Mouse (Mus musculus) kidney, embryonic 14.5 days (tissue): Measurements from ENCODE around the gene Abca7. TPM values are rescaled to one million over a fixed set of nuclear protein-coding genes. Genes with fewer than 3 reads are reported as not detected.

Source experiments
- ATAC-seq: fragments of 200-750 bp; cut with Nextera tagmentation; 2 replicates; pipeline ENCODE4 v1.8.0; 2017; ENCODE audit warnings: moderate number of reproducible peaks, mild to moderate bottlenecking, moderate TSS enrichment, moderate library complexity; ENCODE audit not compliant: low FRiP score, low TSS enrichment
- H3K27ac ChIP-seq: fragments of 300-500 bp; sonication (generic); 2 replicates; pipeline ENCODE4 v1.5.1; 2014; ENCODE audit warnings: low read depth, mild to moderate bottlenecking, low read length, moderate library complexity, mixed read lengths
- H3K27me3 ChIP-seq: fragments of 300-500 bp; sonication (generic); 2 replicates; pipeline ENCODE4 v1.6.1; 2014; ENCODE audit warnings: mild to moderate bottlenecking, low read length; ENCODE audit not compliant: control insufficient read depth, insufficient read depth
- H3K36me3 ChIP-seq: fragments of 300-500 bp; sonication (generic); 2 replicates; pipeline ENCODE4 v1.6.1; 2014; ENCODE audit warnings: low read length, mixed read lengths; ENCODE audit not compliant: control insufficient read depth, insufficient read depth
- H3K4me1 ChIP-seq: fragments of 300-500 bp; sonication (generic); 2 replicates; pipeline ENCODE4 v1.6.1; 2014; ENCODE audit warnings: low read length, mixed read lengths; ENCODE audit not compliant: control insufficient read depth, insufficient read depth
- H3K4me2 ChIP-seq: fragments of 300-500 bp; sonication (generic); replicated peaks from 2 replicates; pipeline ENCODE4 v1.6.1; 2014; ENCODE audit warnings: low read depth, mild to moderate bottlenecking, low read length
- H3K4me3 ChIP-seq: fragments of 300-500 bp; sonication (generic); 2 replicates; pipeline ENCODE4 v1.5.1; 2014; ENCODE audit warnings: mild to moderate bottlenecking, low read length
- H3K9ac ChIP-seq: fragments of 300-500 bp; sonication (generic); 2 replicates; pipeline ENCODE4 v1.6.1; 2014; ENCODE audit warnings: low read depth, mild to moderate bottlenecking, low read length, moderate library complexity
- H3K9me3 ChIP-seq: fragments of 300-500 bp; sonication (generic); 2 replicates; pipeline ENCODE4 v1.6.1; 2016; ENCODE audit warnings: low read length; ENCODE audit not compliant: control insufficient read depth
- WGBS: fragments of 180-500 bp; shearing (Covaris S2); extraction: QIAGEN DNeasy Blood & Tissue Kit; methylation state at CpG from one replicate; pipeline ENCODE4 v1.1.7; 2014; 5-methylcytosine and 5-hydroxymethylcytosine counted together
- polyA plus RNA-seq: library from polyadenylated mRNA; unstranded; fragments of >200 nt; fragmentation: Nextera tagmentation; extraction: Ambion mirVana; gene quantifications from 2 replicates; pipeline ENCODE4 v1.2.1, GENCODE M21; 2014

Gene Abca7
- polyA plus RNA-seq, 1 experiment from 2014 or later, result 2.7 TPM

DNA sequence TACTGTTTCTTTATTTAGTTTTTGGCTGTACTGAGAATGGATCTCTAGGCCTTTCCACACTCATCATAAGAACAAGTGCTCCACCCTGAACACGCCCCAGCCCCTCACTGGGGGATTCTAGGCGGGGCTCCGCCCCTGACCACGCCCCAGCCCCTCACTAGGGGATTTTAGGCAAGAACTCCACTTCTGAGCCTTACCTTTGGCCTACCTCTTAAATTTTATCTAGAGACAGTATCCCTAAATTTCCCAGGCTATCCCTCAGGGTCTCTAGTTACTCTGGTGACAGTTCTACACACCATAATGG is 28.7 kb downstream of the Abca7 start:
- Histone ChIP-seq H3K9me3 (no peaks in the 10 kb centered on the region), H3K36me3 (peaks cover 3% of the 10 kb centered on the region; the same call in 1 of the 2 replicates), H3K4me1 (peaks cover 3% of the 10 kb centered on the region; the same call in 1 of the 2 replicates), H3K4me3 (no peak overlapping the region), H3K4me2 (no peak overlapping the region), H3K27ac (no peak overlapping the region), H3K9ac (no peak overlapping the region), H3K27me3 (no peaks in the 10 kb centered on the region)
- no peak for ATAC-seq
- 71% methylated on average over 4 of the region's 4 CpGs for WGBS

GRCm38 (mm10) chr10:80025463-80025862 is 29.2 kb downstream of the Abca7 start:
- H3K4me1 ChIP-seq, result no peaks in the 10 kb centered on the region
- no peaks in the 10 kb centered on the region for H3K9me3 ChIP-seq
- H3K27ac ChIP-seq, result no peak overlapping the region
- H3K36me3 ChIP-seq, result peaks cover 3% of the 10 kb centered on the region; the same call in 1 of the 2 replicates
- WGBS, result 74% methylated on average over 10 of the region's 10 CpGs
- no peak overlapping the region for H3K9ac ChIP-seq
- no peak for ATAC-seq
- no peak overlapping the region for H3K4me3 ChIP-seq
- no peak overlapping the region for H3K4me2 ChIP-seq
- no peaks in the 10 kb centered on the region for H3K27me3 ChIP-seq

DNA sequence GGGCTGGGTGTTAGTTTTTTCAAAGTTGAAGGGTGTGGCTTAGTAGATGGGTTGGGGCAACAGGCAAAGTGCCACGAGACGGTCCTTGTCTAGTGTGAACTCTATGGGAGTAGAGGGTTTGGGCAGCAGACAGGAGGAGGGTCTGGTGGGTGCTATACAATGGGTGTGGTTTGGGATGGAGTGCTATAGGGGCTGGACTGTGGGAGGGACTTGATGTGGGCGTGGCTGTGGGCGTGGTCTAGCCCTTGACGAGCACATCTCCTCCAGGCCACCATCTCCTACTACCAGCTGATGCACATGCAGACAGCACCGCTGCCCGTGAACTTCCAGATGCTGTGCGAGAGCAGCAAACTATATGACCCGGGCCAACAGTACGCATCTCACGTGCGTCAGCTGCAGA is 29.6 kb downstream of the Abca7 start:
- Histone ChIP-seq H3K4me3 (no peak overlapping the region), H3K27ac (no peak overlapping the region), H3K9ac (no peak overlapping the region), H3K36me3 (peaks cover 3% of the 10 kb centered on the region; the same call in 1 of the 2 replicates), H3K4me1 (no peaks in the 10 kb centered on the region), H3K4me2 (no peak overlapping the region), H3K27me3 (no peaks in the 10 kb centered on the region), H3K9me3 (no peaks in the 10 kb centered on the region)
- 54% methylated on average over 12 of the region's 12 CpGs for WGBS
- ATAC-seq, result no peak

GRCm38 (mm10) chr10:80027681-80028520 is 31.6 kb downstream of the Abca7 start:
- Histone ChIP-seq H3K4me2 (no peak overlapping the region), H3K27me3 (no peaks in the 10 kb centered on the region), H3K36me3 (peaks cover 3% of the 10 kb centered on the region; the same call in 1 of the 2 replicates), H3K4me1 (no peaks in the 10 kb centered on the region), H3K9me3 (no peaks in the 10 kb centered on the region), H3K4me3 (no peak overlapping the region), H3K9ac (no peak overlapping the region), H3K27ac (no peak overlapping the region)
- peak; percentile 29; the same call in 1 of the 2 replicates for ATAC-seq
- 75% methylated on average over 20 of the region's 20 CpGs for WGBS

GRCm38 (mm10) chr10:80028521-80028846 is 32.2 kb downstream of the Abca7 start:
- H3K36me3 ChIP-seq, result peaks cover 3% of the 10 kb centered on the region; the same call in 1 of the 2 replicates
- 0 out of 2 replicates have a peak, but pooled peaks cover 3% of the 10 kb centered on the region for H3K4me1 ChIP-seq
- H3K9me3 ChIP-seq, result no peaks in the 10 kb centered on the region
- no peak overlapping the region for H3K9ac ChIP-seq
- WGBS, result 92% methylated on average over 13 of the region's 13 CpGs
- no peak overlapping the region for H3K27ac ChIP-seq
- no peak overlapping the region for H3K4me2 ChIP-seq
- no peak overlapping the region for H3K4me3 ChIP-seq
- ATAC-seq, result no peak
- H3K27me3 ChIP-seq, result no peaks in the 10 kb centered on the region

DNA sequence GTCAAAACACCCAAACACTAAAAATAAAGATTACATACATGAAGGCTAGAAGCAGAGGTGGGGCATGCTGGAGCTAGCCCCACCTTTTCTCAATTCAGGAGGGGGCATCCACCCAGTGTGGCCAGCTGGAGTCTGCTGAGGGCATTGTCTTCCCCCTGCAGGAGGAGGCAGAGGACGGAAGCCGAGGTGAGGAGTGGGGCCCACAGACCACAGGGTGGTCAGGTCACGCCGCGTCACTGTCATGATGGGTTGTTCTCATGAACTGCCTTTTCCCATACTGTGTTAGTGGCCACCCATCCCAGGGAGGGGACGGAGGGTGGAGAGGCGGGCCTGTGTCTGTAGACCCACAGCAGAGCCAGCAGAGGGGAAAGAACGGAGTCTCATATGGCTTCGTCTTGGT is 33.9 kb downstream of the Abca7 start:
- no peak overlapping the region for H3K4me3 ChIP-seq
- no peaks in the 10 kb centered on the region for H3K9me3 ChIP-seq
- H3K4me1 ChIP-seq, result 0 out of 2 replicates have a peak, but pooled peaks cover 3% of the 10 kb centered on the region
- H3K27me3 ChIP-seq, result no peaks in the 10 kb centered on the region
- H3K27ac ChIP-seq, result no peak overlapping the region
- H3K9ac ChIP-seq, result no peak overlapping the region; the same call in 1 of the 2 replicates
- 79% methylated on average over 9 of the region's 9 CpGs for WGBS
- H3K36me3 ChIP-seq, result peaks cover 12% of the 10 kb centered on the region
- no peak for ATAC-seq
- H3K4me2 ChIP-seq, result no peak overlapping the region

DNA sequence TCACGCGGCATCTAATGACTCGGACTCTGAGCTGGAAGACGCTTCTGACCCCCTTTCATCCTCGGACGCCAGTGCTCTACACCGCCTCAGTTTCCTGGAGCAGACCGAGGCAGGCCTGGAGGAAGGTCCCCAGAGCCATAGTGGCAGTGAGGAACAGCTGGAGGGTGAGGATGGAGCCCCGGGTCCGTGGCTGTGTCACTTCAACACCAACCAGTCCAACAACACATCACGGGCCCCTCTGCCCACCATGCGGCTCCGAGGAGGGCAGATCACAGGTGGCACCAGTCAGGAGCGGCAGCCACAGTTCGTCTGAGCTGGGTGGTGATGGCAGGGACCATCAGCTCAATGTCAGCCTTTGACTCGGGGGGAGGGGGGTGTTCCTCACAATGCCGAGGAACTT is 34.4 kb downstream of the Abca7 start:
- no peak for ATAC-seq
- Histone ChIP-seq H3K27me3 (no peaks in the 10 kb centered on the region), H3K9me3 (no peaks in the 10 kb centered on the region), H3K9ac (no peak overlapping the region), H3K36me3 (peaks cover 17% of the 10 kb centered on the region), H3K27ac (no peak overlapping the region), H3K4me3 (no peak overlapping the region), H3K4me1 (0 out of 2 replicates have a peak, but pooled peaks cover 3% of the 10 kb centered on the region), H3K4me2 (no peak overlapping the region)
- WGBS, result 77% methylated on average over 17 of the region's 17 CpGs

DNA sequence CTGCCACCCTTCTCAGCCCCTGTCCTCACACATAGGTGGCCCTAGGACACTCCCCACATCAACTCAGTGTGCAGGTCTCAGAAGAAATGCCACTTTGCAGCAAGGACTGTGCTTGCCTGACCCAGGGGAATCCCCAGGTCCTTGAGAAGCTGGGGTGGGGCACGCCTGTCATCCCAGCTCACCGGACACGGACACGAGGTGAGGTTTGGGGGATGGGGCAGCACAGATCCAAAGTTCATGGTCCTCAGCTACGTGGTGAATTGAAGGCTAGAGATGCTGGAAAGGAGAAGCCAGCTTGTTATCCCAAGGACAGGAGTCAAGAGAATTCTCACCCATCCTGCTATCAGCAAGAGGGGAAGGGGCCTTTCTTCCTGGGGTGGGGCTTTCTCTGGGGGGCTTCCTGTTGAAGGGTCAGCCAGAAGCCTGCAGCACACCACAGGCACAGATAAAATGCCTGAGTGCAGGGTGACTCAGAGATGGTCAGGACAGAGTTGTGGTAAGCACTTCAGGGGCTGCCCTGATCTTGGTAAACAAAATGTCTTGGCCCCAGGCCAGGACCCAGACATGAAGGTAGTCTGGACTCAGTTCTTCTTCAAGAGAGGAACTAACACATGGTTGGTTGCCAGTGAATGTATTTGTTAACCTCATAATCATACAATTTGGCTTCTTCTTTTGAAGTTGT is 36.6 kb downstream of the Abca7 start:
- WGBS, result 56% methylated on average over 5 of the region's 5 CpGs
- Histone ChIP-seq H3K4me1 (peaks cover 3% of the 10 kb centered on the region; the same call in 1 of the 2 replicates), H3K4me2 (no peak overlapping the region), H3K27ac (peak overlapping the region; percentile 30; the same call in 1 of the 2 replicates), H3K27me3 (no peaks in the 10 kb centered on the region), H3K36me3 (peaks cover 37% of the 10 kb centered on the region), H3K4me3 (no peak overlapping the region), H3K9me3 (no peaks in the 10 kb centered on the region), H3K9ac (peak overlapping the region; percentile 31; the same call in 1 of the 2 replicates)
- no peak for ATAC-seq
